Mouse (Mus musculus) hematopoietic multipotent progenitor cell, adult 10-12 weeks (in vitro differentiated cells): Measurements from ENCODE around the gene Dll4. TPM values are rescaled to one million over a fixed set of nuclear protein-coding genes. Genes with fewer than 3 reads are reported as not detected.

ENCODE experiments used
- polyA plus RNA-seq: library from polyadenylated mRNA; stranded (reverse); fragments of >175 nt; gene quantifications from 2 replicates; pipeline ENCODE4 v1.2.3, GENCODE M21; 2012; ENCODE audit warnings: low replicate concordance

Gene Dll4
- 0.52 and 0.73 TPM in 2 replicates for polyA plus RNA-seq

GRCm38 (mm10) chr2:119325568-119326143 is at the start of gene Dll4:
Gene Dll4, plus strand, starts transcription at chr2:119325784.

GRCm38 (mm10) chr2:119288270-119288882 is 37.2 kb upstream of the Dll4 start, which contains the start of gene Vps18:
Gene Vps18, plus strand, starts transcription at chr2:119288740.

GRCm38 (mm10) chr2:119350555-119351486 is 25.2 kb downstream of the Dll4 start, which contains the start of gene Chac1:
Gene Chac1, plus strand, starts transcription at chr2:119351229.

Other genes with a start within 250 kb of the Dll4 start
- 2.5 and 4.6 TPM in 2 replicates for gene Rad51, start 213.0 kb upstream of the Dll4 start, polyA plus RNA-seq
- 8.6 and 11.3 TPM in 2 replicates for gene Rmdn3, start 168.8 kb upstream of the Dll4 start, polyA plus RNA-seq
- 0.95 and 2.3 TPM in 2 replicates for gene Gchfr, start 158.0 kb upstream of the Dll4 start, polyA plus RNA-seq
- 0.88 and 2.3 TPM in 2 replicates for gene Gm14137, start 151.3 kb upstream of the Dll4 start, polyA plus RNA-seq
- 13.7 and 35.1 TPM in 2 replicates for gene Zfyve19, start 117.2 kb upstream of the Dll4 start, polyA plus RNA-seq
- gene Dnajc17, start 117.0 kb upstream of the Dll4 start, polyA plus RNA-seq = 17.6 and 32.2 TPM in 2 replicates
- gene Ppp1r14d, start 95.9 kb upstream of the Dll4 start, polyA plus RNA-seq = not detected in 2 replicates
- gene Spint1, start 88.4 kb upstream of the Dll4 start, polyA plus RNA-seq = 0.30 and 2.0 TPM in 2 replicates
- gene Rhov, start 54.5 kb upstream of the Dll4 start, polyA plus RNA-seq = 0.46 and 2.0 TPM in 2 replicates
- 12.5 and 24.2 TPM in 2 replicates for gene Vps18, start 37.0 kb upstream of the Dll4 start, polyA plus RNA-seq
- 1.6 and 4.9 TPM in 2 replicates for gene Chac1, start 25.4 kb downstream of the Dll4 start, polyA plus RNA-seq
- gene Ino80, start 151.9 kb downstream of the Dll4 start, polyA plus RNA-seq = 7.3 and 12.5 TPM in 2 replicates
- gene Exd1, start 221.8 kb downstream of the Dll4 start, polyA plus RNA-seq = 0.13 and 0.29 TPM in 2 replicates
- gene Chp1, start 221.9 kb downstream of the Dll4 start, polyA plus RNA-seq = 15.1 and 19.1 TPM in 2 replicates